Mouse (Mus musculus) heart, adult 9 months (tissue): Measurements from ENCODE around the gene Dtl.
A peak's percentile ranks its signal among the peaks of the same experiment; 100 is the strongest.

ENCODE experiments used
- DNase-seq, 2 experiments: peaks; one replicate each; pipeline ENCODE4 v3.0.0; 2022; ENCODE audit warnings: low spot score in 2 of 2

Dtl gene

GRCm38 (mm10) chr1:191575458-191576247, at the start of gene Dtl, which contains the start of gene Ints7:
Gene Dtl, minus strand, starts transcription at chr1:191575544.
Gene Ints7, plus strand, starts transcription at chr1:191575636.
- peak; percentile 99 for DNase-seq

GRCm38 (mm10) chr1:191625026-191625425, 49.7 kb upstream of the Dtl start:
- no peak for DNase-seq

GRCm38 (mm10) chr1:191624492-191624891, 49.1 kb upstream of the Dtl start:
- DNase-seq = no peak

- DNase-seq = peak; percentile 39 to 61
These were observed 47.5 kb upstream of the Dtl start for GRCm38 (mm10) chr1:191622801-191623200.

- no peak for DNase-seq
These were observed 45.8 kb upstream of the Dtl start for GRCm38 (mm10) chr1:191621096-191621495.

GRCm38 (mm10) chr1:191618067-191618766, 42.9 kb upstream of the Dtl start:
- DNase-seq = no peak

GRCm38 (mm10) chr1:191617589-191617988, 42.2 kb upstream of the Dtl start:
- DNase-seq = no peak

GRCm38 (mm10) chr1:191616245-191616644, 40.9 kb upstream of the Dtl start:
- DNase-seq = no peak

GRCm38 (mm10) chr1:191612877-191613276, 37.5 kb upstream of the Dtl start:
- DNase-seq = no peak

- DNase-seq = no peak
These were observed 36.3 kb upstream of the Dtl start for GRCm38 (mm10) chr1:191611686-191612085.

GRCm38 (mm10) chr1:191610357-191610756, 35.0 kb upstream of the Dtl start:
- no peak for DNase-seq

GRCm38 (mm10) chr1:191609578-191609977, 34.2 kb upstream of the Dtl start:
- DNase-seq = no peak

GRCm38 (mm10) chr1:191609051-191609450, 33.7 kb upstream of the Dtl start:
- DNase-seq = no peak

- DNase-seq = no peak
These were observed 29.3 kb upstream of the Dtl start for GRCm38 (mm10) chr1:191604690-191605089.

- DNase-seq = peak in 1 of 2 experiments; percentile 10
These were observed 23.9 kb upstream of the Dtl start for GRCm38 (mm10) chr1:191599210-191599609.

- DNase-seq = no peak
These were observed 20.7 kb upstream of the Dtl start for GRCm38 (mm10) chr1:191596076-191596475.

- DNase-seq = peak; percentile 2 to 4
These were observed 16.8 kb upstream of the Dtl start for GRCm38 (mm10) chr1:191592016-191592720.

- no peak for DNase-seq
These were observed 13.4 kb upstream of the Dtl start for GRCm38 (mm10) chr1:191588749-191589148.

- no peak for DNase-seq
These were observed 11.7 kb upstream of the Dtl start for GRCm38 (mm10) chr1:191587062-191587461.

- DNase-seq = no peak
These were observed 10.4 kb upstream of the Dtl start for GRCm38 (mm10) chr1:191585704-191586103.

- DNase-seq = no peak
These were observed 9.1 kb upstream of the Dtl start for GRCm38 (mm10) chr1:191584483-191584882.

- no peak for DNase-seq
These were observed 8.5 kb upstream of the Dtl start for GRCm38 (mm10) chr1:191583836-191584235.
